Comparison of ENCODE assay signal across 13 mouse cellular contexts in genomic region chr5:136473337-136473736, GRCm38 (mm10).
DNase-seq lines count a peak whose midpoint lies in the region; ATAC-seq lines count a peak whose summit lies in the region.
"Had no signal": no experiment of that assay in that cellular context is flagged by ENCODE, and none has a peak within 500 bp of the region (broad histone marks: within the 10 kb centered on the region; RNA-seq: fewer than 3 reads in every experiment).

No protein-coding gene starts in this region.

- WGBS in limb, embryonic 12.5 days: 30% methylated on average over 6 of the region's 6 CpGs
- WGBS in limb, embryonic 10.5 days: 33% methylated on average over 6 of the region's 6 CpGs
- WGBS in neural tube, embryonic 14.5 days: 54% methylated on average over 6 of the region's 6 CpGs

- no peaks in the 10 kb centered on the region for H3K27me3 ChIP-seq in limb, embryonic 12.5 days
- H3K27me3 ChIP-seq in limb, embryonic 10.5 days (ENCODE audit: low read depth, poor library complexity, severe bottlenecking): no peaks in the 10 kb centered on the region
- no peaks in the 10 kb centered on the region for H3K27me3 ChIP-seq in neural tube, embryonic 14.5 days (ENCODE audit: control insufficient read depth, insufficient read depth, low read length)

- peak overlapping the region; percentile 9 for H3K4me2 ChIP-seq in limb, embryonic 12.5 days
- no peak overlapping the region for H3K4me2 ChIP-seq in neural tube, embryonic 14.5 days (ENCODE audit: low read depth, low read length)

- no peaks in the 10 kb centered on the region for H3K9me3 ChIP-seq in limb, embryonic 12.5 days
- H3K9me3 ChIP-seq in limb, embryonic 10.5 days (replicated peaks): no peaks in the 10 kb centered on the region
- no peaks in the 10 kb centered on the region for H3K9me3 ChIP-seq in neural tube, embryonic 14.5 days (ENCODE audit: control insufficient read depth, low read length)

- H3K27ac ChIP-seq in limb, embryonic 12.5 days: peak overlapping the region; percentile 64; the same call in 1 of the 2 replicates
- no peak overlapping the region for H3K27ac ChIP-seq in limb, embryonic 10.5 days
- H3K27ac ChIP-seq in neural tube, embryonic 14.5 days (ENCODE audit: low read depth, low read length): peak overlapping the region; percentile 40

- 0 out of 2 replicates have a peak, but pooled peaks cover 7% of the 10 kb centered on the region for H3K36me3 ChIP-seq in limb, embryonic 12.5 days
- peaks cover 15% of the 10 kb centered on the region for H3K36me3 ChIP-seq in limb, embryonic 10.5 days
- H3K36me3 ChIP-seq in neural tube, embryonic 14.5 days (ENCODE audit: control insufficient read depth, insufficient read depth, low read length): no peaks in the 10 kb centered on the region

- H3K9ac ChIP-seq in limb, embryonic 12.5 days (replicated peaks): no peak overlapping the region
- H3K9ac ChIP-seq in neural tube, embryonic 14.5 days (replicated peaks; ENCODE audit: low read depth, low read length): no peak overlapping the region

- no peak overlapping the region for H3K4me3 ChIP-seq in limb, embryonic 12.5 days (replicated peaks)
- no peak overlapping the region for H3K4me3 ChIP-seq in limb, embryonic 10.5 days
- H3K4me3 ChIP-seq in neural tube, embryonic 14.5 days (ENCODE audit: low read depth, low read length): no peak overlapping the region

- no peak for ATAC-seq in limb, embryonic 12.5 days (ENCODE audit: insufficient number of reproducible peaks, insufficient read depth, low FRiP score, low TSS enrichment, low read depth)
- no peak for ATAC-seq in neural tube, embryonic 14.5 days (ENCODE audit: low read depth)
- ATAC-seq: midbrain, embryonic 16.5 days had no signal

- H3K4me1 ChIP-seq in limb, embryonic 12.5 days (replicated peaks): peaks cover 34% of the 10 kb centered on the region
- H3K4me1 ChIP-seq in limb, embryonic 10.5 days: peaks cover 36% of the 10 kb centered on the region
- H3K4me1 ChIP-seq in neural tube, embryonic 14.5 days (ENCODE audit: control insufficient read depth, insufficient read depth, low read length): peaks cover 32% of the 10 kb centered on the region

- peak; percentile 48 to 59 for DNase-seq in cerebellum, postnatal 10 days
- DNase-seq in cerebellum, adult 9-11 months: no peak
- DNase-seq in limb, embryonic 10.5 days (ENCODE audit: low spot score): no peak
- peak; percentile 76 for DNase-seq in kidney, adult 11 months
- DNase-seq in spleen, adult 12 weeks (ENCODE audit: low spot score): no peak
- DNase-seq in urinary bladder, postnatal 10 days (ENCODE audit: low spot score): no peak
- DNase-seq: B cell, adult 2 months; cerebellum, adult 8-10 months; gastrocnemius, postnatal 25 days; right cerebral cortex, postnatal 14 days had no signal

Comparison
In these comparisons a context has a peak if more than half of its experiments do, and no peak if none do; other contexts are left out.
1. DNase-seq: peak in cerebellum, postnatal 10 days (2 of 2) and kidney, adult 11 months (single experiment); none in cerebellum, adult 9-11 months (single experiment), limb, embryonic 10.5 days (single experiment), spleen, adult 12 weeks (single experiment) and urinary bladder, postnatal 10 days (single experiment).